Mouse (Mus musculus) embryonic fibroblast, embryonic 13.5 days (primary cell): ENCODE results near the gene 1700018F24Rik. TPM values are rescaled to one million over a fixed set of nuclear protein-coding genes. Genes with fewer than 3 reads are reported as not detected.
A peak's percentile ranks its signal among the peaks of the same experiment; 100 is the strongest.
"Not testable (repeated sequence)": the region's sequence is repeated elsewhere in the genome, so short reads cannot be mapped to it uniquely, and the experiment has no call there.

Experiments used
- H3K27ac ChIP-seq: 2 replicates; pipeline ENCODE4 v1.5.1; 2012; ENCODE audit warnings: low read length, control low read depth, inconsistent platforms; ENCODE audit not compliant: insufficient read depth
- H3K4me1 ChIP-seq: 2 replicates; pipeline ENCODE4 v1.6.1; 2011; ENCODE audit warnings: low read length; ENCODE audit not compliant: control insufficient read depth, insufficient read depth
- H3K4me3 ChIP-seq: 2 replicates; pipeline ENCODE4 v1.5.1; 2011; ENCODE audit warnings: mild to moderate bottlenecking, control low read depth, low read length; ENCODE audit not compliant: insufficient read depth
- CTCF ChIP-seq: IDR thresholded peaks from 2 replicates; pipeline ENCODE4 v1.5.1; 2011; ENCODE audit warnings: mild to moderate bottlenecking, control low read depth, low read length, moderate library complexity, borderline replicate concordance; ENCODE audit not compliant: insufficient read depth
- POLR2A ChIP-seq: IDR thresholded peaks from 2 replicates; pipeline ENCODE4 v1.6.1; 2011; ENCODE audit warnings: low read depth, mild to moderate bottlenecking, control low read depth, low read length, moderate library complexity
- polyA plus RNA-seq: library from polyadenylated mRNA; stranded (reverse); fragments of >200 nt; gene quantifications from 2 replicates; pipeline ENCODE4 v1.2.4, GENCODE M21; 2011; ENCODE audit warnings: low read depth; ENCODE audit not compliant: missing spikeins, insufficient read length

Gene 1700018F24Rik
- not detected in 2 replicates for polyA plus RNA-seq

DNA sequence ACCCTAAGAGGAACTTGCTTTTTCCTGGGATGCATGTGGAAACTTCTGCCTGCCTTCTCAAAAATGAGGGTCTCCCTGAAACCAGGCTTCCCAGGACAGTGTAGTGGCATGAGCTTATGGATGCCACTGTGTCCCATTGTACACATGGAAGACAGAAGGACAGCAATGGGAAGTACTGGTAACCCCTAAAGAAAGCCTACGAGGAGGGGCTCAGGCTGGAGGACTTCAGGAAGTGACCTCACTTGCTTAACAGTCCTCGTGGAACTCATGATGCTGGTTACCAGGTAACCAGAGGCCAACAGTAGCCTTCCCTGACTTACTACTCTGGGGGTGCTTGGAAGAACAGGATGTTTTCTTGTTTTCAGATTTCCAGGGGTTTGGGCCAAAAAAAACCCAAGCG, at the start of gene 1700018F24Rik:
1700018F24Rik (plus strand) TSS at position 301 of the 400 bp plus-strand sequence.
- H3K4me3 ChIP-seq, H3K27ac ChIP-seq, H3K4me1 ChIP-seq: not testable (repeated sequence)

DNA sequence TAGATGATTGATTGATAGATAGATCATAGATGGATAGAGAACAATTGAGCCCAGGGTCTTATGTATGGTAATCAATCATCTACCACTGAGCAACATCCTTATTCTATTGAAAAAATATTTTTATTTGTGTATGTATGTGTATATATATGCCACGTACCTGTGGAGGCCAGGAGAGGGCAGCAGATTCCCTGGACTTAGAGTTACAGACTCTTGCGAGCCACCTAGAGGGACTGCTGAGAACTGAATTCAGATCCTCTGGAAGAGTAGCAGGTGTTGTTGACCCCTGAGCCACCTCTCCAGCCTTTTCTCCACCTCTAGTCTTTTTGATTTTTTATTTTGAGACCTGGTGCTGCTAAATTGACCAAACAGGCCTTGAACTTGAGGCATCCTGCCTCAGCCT, 44.3 kb upstream of the 1700018F24Rik start:
- Histone ChIP-seq H3K4me3 (no peak overlapping the region), H3K27ac (no peak overlapping the region), H3K4me1 (no peaks in the 10 kb centered on the region)
- no peak for TF ChIP-seq POLR2A
- peak; percentile 35; the same call in 1 of the 2 replicates for TF ChIP-seq CTCF

DNA sequence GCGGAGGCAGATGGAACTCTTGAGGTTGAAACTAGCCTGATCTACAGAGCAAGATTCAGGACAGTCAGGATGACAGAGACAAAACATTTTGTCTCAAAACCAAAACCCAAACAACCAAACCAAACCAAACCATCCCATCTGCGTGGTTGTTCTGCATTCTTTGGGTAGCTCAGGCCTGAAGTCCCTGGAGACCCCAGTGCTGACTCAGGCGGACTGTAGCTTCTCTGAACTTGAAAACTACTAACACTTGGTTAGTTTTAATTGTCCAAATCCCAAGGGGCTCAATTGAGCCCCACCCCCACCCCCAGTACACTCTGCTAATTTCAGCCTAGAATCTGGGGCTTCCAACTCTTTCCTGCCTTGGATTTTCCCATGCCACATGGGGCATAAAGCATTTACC, 39.4 kb upstream of the 1700018F24Rik start:
- no peak overlapping the region for H3K27ac ChIP-seq
- no peak overlapping the region for H3K4me3 ChIP-seq
- no peak for TF ChIP-seq POLR2A
- TF ChIP-seq CTCF, result no peak
- H3K4me1 ChIP-seq, result no peaks in the 10 kb centered on the region

DNA sequence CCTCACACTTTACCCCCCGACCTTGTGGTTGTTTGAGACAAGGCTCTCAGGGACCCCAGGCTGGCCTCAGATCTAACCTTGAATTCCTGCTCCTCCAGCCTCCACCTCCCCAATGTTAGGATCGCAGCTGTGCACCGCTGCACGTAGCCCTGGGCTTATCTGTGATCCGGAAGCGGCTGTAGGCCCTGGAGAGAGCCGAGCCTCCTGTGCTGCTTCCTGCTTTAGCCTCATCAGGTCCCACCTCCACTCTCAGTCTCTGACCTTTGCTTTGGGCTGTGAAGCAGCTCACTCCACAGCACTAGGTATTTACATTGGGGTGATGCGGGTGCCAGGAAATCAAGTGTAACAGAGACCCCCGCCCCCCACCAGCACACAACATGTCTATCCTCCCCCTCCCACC, 38.3 kb upstream of the 1700018F24Rik start:
- H3K4me3 ChIP-seq, result no peak overlapping the region
- TF ChIP-seq POLR2A, result no peak
- no peak for TF ChIP-seq CTCF
- no peak overlapping the region for H3K27ac ChIP-seq
- H3K4me1 ChIP-seq, result no peaks in the 10 kb centered on the region

DNA sequence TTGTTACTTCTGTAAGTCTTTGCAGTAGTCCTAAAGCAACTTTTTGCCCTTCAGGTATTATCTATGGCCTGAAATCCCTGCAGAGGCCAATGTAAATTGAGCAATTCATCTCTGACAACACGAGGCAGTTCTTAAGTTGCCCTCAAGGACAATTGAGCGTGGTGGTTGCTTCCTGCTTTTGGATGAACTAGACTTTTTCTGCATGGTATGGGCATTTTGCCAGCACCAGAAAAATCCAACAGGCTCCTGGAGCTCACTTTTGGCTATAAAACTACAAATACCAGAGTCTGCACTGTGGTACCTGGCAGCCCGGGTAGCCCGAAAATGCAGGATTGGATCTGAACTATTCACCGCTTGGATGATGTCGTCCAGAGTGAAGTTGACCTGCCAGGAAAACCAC, 37.2 kb upstream of the 1700018F24Rik start:
- Histone ChIP-seq H3K27ac (no peak overlapping the region), H3K4me3 (no peak overlapping the region), H3K4me1 (no peaks in the 10 kb centered on the region)
- TF ChIP-seq POLR2A (no peak), CTCF (no peak)

DNA sequence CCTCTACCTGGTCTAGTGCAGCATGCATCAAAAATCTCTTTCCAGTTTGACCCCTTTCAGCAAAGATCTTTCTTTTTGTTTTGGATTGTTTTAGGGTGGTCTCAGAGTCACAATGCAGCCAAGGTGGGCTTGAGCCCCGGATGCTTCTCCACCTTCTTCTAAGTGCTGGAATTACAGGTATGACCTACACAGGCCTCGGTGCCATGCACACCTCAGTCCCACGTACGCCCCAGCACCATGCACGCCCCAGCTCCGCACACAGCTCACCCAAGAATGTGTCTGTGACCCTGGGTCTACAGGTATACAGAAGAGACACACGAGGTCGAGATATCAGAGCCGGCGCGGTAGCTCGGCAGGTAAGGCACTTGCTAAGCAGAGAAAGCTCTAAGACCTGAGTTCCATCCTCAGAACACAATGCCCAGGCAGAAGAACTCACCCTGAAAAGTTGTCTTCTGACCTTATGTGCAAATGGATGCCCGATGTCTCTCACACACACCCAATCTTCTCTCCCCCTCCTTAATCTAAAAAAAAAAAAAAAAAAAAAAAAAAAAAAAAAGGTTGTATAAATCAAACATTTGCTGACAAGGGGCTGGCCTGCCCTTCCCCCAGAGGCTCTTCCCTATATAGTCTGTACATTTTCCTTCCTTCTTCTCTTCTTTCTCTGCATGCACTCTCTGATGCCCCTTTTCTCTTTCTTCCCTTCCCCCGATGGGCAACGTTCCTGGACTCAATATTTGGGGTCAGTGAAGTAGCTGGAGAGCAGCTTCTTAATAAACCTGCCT, 33.7 kb upstream of the 1700018F24Rik start:
- Histone ChIP-seq H3K27ac (no peak overlapping the region), H3K4me1 (no peaks in the 10 kb centered on the region), H3K4me3 (no peak overlapping the region)
- TF ChIP-seq POLR2A, result no peak
- TF ChIP-seq CTCF, result no peak

DNA sequence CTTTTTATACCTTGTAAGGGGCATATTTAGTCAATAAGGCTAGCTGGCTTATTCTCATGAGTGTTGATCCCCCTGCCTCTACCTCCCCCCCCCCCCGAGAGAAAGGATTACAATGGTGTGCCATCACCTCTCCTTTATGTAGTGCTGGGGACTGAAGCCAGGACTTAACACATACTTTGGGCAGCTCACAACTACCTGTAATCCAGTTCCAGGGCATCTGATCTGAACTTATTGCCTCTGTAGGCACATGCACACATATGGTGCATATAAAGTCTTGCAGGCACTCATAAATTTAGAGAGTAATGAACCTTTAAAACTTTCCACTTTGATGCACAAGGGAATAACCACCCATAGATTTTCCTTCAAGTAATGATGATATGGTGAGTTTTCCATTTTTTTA, 28.5 kb upstream of the 1700018F24Rik start:
- Histone ChIP-seq H3K4me3 (no peak overlapping the region), H3K4me1 (no peaks in the 10 kb centered on the region), H3K27ac (no peak overlapping the region)
- TF ChIP-seq CTCF, result no peak

DNA sequence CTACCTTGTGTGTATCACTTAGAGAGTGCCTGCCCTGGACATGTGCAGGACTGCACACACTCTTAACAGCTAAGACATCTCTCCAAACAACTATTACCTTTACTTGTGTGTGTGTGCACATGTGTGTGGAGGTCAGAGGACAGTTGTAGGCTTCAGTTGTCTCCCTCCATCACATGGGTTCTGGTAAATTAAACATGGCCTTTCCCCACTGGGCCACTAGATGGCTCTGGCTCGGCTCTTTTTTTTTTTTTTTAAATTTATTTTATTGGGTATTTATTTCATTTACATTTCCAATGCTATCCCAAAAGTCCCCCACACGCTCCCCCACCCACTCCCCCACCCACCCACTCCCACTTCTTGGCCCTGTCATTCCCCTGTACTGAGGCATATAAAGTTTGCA, 26.0 kb upstream of the 1700018F24Rik start:
- H3K4me1 ChIP-seq, H3K27ac ChIP-seq, H3K4me3 ChIP-seq: not testable (repeated sequence)

DNA sequence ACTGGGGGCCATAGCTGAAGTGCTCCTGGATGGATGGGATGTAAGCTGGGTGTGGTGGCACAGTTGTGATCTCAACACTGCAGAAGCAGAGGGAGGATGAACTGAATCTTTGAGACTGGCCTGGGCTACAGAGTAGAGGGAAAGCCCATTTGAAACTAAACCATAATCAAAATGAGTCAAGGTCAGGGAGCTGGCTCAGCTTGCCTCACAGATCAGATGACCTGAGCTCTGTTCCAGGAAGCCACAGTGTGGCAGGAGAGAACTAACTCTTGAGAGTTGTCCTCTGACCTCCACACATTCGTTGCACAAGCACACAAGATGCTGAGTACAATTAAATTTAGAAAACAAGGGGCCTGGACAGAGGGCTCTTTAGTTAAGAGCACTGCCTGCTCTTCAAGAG, 22.5 kb upstream of the 1700018F24Rik start:
- H3K4me1 ChIP-seq, H3K27ac ChIP-seq, H3K4me3 ChIP-seq: not testable (repeated sequence)

DNA sequence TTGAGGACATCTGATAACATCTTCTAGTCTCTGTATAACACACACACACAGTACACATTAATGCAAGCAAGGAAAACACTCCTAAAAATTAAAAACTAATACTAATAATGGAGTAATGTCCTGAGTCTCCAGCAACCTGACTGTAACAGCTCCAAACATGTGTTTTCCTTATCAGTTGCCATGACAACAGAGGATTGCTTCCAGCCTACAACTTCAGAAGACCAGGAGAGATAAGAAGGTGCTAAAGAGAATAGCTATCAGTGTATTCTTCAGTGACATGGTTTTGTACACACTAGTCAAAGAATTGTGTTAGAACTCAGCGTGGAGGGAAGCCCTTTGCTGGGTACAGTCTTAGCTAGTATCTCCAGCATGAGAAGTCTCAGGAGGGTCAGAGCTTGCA, 22.1 kb upstream of the 1700018F24Rik start:
- H3K4me3 ChIP-seq, H3K27ac ChIP-seq, H3K4me1 ChIP-seq: not testable (repeated sequence)

DNA sequence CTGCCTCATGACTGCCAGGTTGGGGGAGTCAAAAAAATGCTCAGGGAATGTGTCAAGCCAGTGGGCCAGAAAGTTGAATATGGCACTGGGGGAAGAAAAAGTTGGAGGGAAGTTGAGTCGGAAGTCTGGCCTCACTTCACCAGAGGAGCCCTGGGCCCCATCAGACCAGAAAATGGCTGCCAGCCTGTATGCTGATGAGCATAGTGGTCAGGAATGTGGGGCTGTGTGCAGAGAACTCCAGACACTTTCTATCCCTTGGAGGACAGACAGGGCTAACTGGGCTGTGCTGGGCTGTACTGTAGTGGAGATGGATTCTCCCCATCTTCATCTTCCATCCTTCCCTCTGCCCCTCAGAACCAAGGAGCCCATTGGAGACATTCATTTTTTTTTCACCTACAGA, 12.3 kb upstream of the 1700018F24Rik start:
- H3K4me1 ChIP-seq, H3K27ac ChIP-seq, H3K4me3 ChIP-seq: not testable (repeated sequence)

DNA sequence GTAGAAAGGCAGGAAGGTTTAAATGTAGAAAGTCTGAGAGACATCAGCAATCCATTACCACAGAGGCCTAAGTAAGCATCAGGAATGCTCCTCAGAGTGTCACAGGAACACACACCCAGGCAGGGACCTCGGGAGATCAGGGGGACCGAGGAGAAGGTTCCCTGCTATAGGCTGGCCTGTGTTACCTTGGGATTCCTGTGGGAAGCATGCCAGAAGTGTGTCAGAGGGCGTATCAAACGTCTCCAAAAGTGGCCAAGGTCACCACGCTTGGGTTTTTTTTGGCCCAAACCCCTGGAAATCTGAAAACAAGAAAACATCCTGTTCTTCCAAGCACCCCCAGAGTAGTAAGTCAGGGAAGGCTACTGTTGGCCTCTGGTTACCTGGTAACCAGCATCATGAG, 10.4 kb upstream of the 1700018F24Rik start, which contains the start of gene Gm4871:
Gm4871 (minus strand) TSS at position 364 of the 400 bp plus-strand sequence.
- H3K4me1 ChIP-seq, H3K27ac ChIP-seq, H3K4me3 ChIP-seq: not testable (repeated sequence)
